Mouse (Mus musculus) kidney, embryonic 15.5 days (tissue): ENCODE results near the gene Dazap1. TPM values are rescaled to one million over a fixed set of nuclear protein-coding genes. Genes with fewer than 3 reads are reported as not detected.
"Not testable (repeated sequence)": the region's sequence is repeated elsewhere in the genome, so short reads cannot be mapped to it uniquely, and the experiment has no call there.

Source experiments
- ATAC-seq: fragments of 200-750 bp; cut with Nextera tagmentation; replicated peaks from 2 replicates; pipeline ENCODE4 v1.8.0; 2017; ENCODE audit warnings: moderate TSS enrichment; ENCODE audit not compliant: low FRiP score
- H3K27ac ChIP-seq: fragments of 300-500 bp; sonication (generic); 2 replicates; pipeline ENCODE4 v1.5.1; 2015; ENCODE audit warnings: mild to moderate bottlenecking, inconsistent platforms
- H3K27me3 ChIP-seq: fragments of 300-500 bp; sonication (generic); 2 replicates; pipeline ENCODE4 v1.6.1; 2015; ENCODE audit warnings: inconsistent platforms
- H3K36me3 ChIP-seq: fragments of 300-500 bp; sonication (generic); 2 replicates; pipeline ENCODE4 v1.6.1; 2015; ENCODE audit warnings: inconsistent platforms
- H3K4me1 ChIP-seq: fragments of 300-500 bp; sonication (generic); 2 replicates; pipeline ENCODE4 v1.6.1; 2015; ENCODE audit warnings: inconsistent platforms
- H3K4me2 ChIP-seq: fragments of 300-500 bp; sonication (generic); 2 replicates; pipeline ENCODE4 v1.6.1; 2015; ENCODE audit warnings: moderate library complexity, mild to moderate bottlenecking, inconsistent platforms
- H3K4me3 ChIP-seq: fragments of 300-500 bp; sonication (generic); replicated peaks from 2 replicates; pipeline ENCODE4 v1.5.1; 2015; ENCODE audit warnings: mild to moderate bottlenecking, inconsistent platforms
- H3K9ac ChIP-seq: fragments of 300-500 bp; sonication (generic); 2 replicates; pipeline ENCODE4 v1.6.1; 2015; ENCODE audit warnings: mild to moderate bottlenecking, inconsistent platforms
- H3K9me3 ChIP-seq: fragments of 300-500 bp; sonication (generic); replicated peaks from 2 replicates; pipeline ENCODE4 v1.6.1; 2016; ENCODE audit warnings: inconsistent platforms
- WGBS: fragments of 180-500 bp; shearing (Covaris S2); methylation state at CpG from one replicate; pipeline ENCODE4 v1.1.7; 2015; ENCODE audit warnings: mixed read lengths; 5-methylcytosine and 5-hydroxymethylcytosine counted together
- polyA plus RNA-seq: library from polyadenylated mRNA; unstranded; fragments of >200 nt; fragmentation: Nextera tagmentation; extraction: Ambion mirVana; gene quantifications from 2 replicates; pipeline ENCODE4 v1.2.1, GENCODE M21; 2015

Dazap1 gene
- polyA plus RNA-seq, result 56.3 and 58.5 TPM in 2 replicates

DNA sequence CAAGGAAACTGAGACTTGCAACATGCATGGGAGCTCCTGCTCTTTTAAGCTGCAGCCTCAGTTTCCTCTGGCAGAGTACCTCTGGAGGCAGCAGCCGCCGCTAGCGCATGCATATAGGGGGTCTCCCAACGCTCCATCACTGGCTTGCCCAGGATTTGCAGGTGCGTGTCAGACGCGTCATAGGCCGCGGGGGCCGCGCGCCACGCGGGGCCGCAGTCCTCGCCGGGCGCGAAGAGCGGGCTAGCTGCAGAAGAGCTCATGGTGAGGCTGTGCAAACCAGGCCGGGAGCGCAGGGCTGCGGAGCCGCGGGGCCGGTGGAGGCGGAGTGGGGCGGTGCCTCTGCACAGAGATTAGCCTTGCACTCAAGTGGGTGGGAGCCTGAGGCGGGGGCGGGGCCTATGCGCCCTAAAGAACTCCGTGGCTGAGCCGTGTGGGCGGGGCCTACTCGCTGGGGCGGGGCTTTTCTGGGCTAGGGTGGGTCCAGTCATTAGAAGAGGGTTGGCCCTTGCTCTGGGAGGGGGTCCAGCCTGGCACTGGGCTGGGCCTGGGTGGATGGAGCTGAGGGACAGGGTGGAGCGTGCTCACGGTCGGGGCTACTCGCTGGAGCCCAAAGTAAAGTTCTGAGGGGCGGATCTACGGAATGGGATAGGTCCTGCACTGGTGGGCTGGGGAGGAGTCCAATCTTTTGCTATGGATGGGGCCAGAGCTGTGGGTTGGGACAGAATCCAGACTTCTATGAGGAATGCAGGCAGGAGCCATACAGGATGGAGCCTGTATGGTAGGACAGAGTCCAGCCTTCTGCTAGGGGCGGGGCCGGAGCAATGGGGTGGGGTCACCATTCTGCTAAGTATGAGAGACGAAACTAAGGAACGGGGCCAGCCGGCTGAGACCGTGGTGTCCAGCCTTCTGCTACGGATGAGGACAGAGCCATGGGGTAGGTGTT, at the start of gene Dazap1, which contains the start of gene Gamt:
Dazap1 (plus strand) TSS at position 845 of the 943 bp plus-strand sequence.
Gamt (minus strand) TSS at position 371 of the 943 bp plus-strand sequence.
- Histone ChIP-seq H3K27ac (peak within 1 kb of the TSS; percentile 99), H3K4me2 (peak within 1 kb of the TSS; percentile 96), H3K4me1 (peaks cover 46% of the 10 kb centered on the region), H3K36me3 (peaks cover 32% of the 10 kb centered on the region), H3K4me3 (peak within 1 kb of the TSS; percentile 55), H3K9ac (peak within 1 kb of the TSS; percentile 63), H3K9me3 (no peaks in the 10 kb centered on the region), H3K27me3 (no peaks in the 10 kb centered on the region)
- WGBS, result under 1% methylated on average over 49 of the region's 49 CpGs
- ATAC-seq, result peak; percentile 92

DNA sequence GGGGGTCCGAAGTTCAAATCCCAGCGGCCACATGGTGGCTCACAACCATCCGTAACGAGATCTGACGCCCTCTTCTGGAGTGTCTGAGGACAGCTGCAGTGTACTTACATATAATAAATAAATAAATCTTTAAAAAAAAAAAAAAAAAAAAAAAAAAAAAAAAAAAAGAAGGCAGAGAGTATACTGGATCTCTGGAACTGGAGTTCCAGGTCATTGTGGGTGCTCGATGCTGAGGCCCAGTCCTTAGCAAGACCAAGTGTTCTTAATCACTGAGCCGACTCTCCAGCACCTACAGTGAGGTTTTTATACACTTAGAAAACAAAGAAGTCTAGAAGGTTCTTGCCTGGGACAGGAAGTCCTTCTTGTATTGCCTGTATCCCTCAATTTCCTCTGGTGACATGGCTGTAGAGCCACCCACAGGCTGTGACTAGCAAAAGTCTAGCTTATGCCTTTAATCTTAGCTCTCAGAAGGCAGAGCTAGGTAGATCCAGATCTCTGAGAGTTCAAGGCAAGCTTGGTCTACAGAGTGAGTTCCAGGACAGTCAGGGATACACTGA, 49.7 kb upstream of the Dazap1 start:
- 76% methylated on average over 7 of the region's 7 CpGs for WGBS
- not testable (repeated sequence) for H3K27ac ChIP-seq, ATAC-seq, H3K9ac ChIP-seq, H3K4me2 ChIP-seq, H3K9me3 ChIP-seq, H3K36me3 ChIP-seq, H3K4me3 ChIP-seq
- Histone ChIP-seq H3K27me3 (peaks cover 22% of the 10 kb centered on the region), H3K4me1 (peaks cover 12% of the 10 kb centered on the region)

DNA sequence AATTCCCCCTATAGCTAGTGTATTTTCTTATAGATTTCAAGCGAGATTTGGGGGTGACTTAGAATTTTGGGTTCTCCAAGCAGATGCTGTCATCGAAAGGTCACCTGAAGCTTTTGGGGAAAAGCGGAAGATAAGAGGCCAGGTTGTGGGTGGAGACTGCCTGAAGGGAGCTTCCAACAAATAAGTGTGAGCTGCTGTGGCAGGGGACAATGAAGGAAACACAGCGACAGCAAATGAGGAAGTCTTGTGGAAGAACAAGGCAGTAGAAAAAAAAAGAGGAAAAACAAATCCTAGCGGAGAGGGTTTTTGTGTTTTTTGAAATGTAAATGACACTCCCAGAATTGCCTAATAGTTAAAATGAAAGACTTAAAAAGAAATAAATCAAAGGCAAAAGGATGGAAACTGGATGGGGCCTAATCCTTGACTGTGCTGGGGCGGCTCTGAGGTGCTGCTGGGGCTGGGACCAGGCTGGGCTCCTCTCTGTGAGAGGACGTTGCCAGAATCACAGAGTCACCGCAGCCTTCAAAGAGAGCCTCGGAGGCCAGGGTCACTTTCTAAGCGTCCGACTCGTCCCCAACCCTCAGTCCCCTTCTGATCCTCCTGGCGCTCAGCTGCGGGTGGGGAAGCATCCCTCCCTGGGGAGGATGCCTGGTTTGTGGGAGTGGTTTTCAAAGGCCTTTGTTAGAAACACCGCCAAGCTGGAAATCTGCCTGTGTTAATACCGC, 46.1 kb upstream of the Dazap1 start:
- Histone ChIP-seq H3K9me3 (no peaks in the 10 kb centered on the region), H3K4me1 (0 out of 2 replicates have a peak, but pooled peaks cover 4% of the 10 kb centered on the region), H3K27me3 (no peaks in the 10 kb centered on the region), H3K4me3 (no peak overlapping the region), H3K9ac (no peak overlapping the region), H3K36me3 (no peaks in the 10 kb centered on the region), H3K27ac (no peak overlapping the region), H3K4me2 (peak overlapping the region; percentile 18; the same call in 1 of the 2 replicates)
- WGBS, result 29% methylated on average over 16 of the region's 16 CpGs
- no peak for ATAC-seq

DNA sequence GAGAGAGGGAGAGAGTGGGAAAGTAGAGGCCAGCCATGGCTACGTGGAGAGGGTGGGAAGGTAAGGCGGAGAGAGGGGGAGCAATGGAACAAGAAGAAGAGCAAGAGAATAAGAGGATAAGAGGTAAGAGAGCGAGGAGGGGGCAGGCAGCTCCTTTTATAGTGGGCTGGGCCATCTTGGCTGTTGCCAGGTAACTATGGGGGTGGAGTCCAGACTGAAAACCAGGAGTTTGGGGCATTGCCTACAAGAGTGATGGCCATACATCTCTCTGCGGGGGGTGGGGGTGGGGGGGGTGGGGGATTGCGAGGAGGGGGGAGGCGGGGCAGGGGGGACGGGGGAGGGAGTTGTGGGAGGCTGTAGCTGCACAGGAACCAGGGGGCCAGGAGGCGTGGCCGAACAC, 40.6 kb upstream of the Dazap1 start:
- no peak for ATAC-seq
- H3K9ac ChIP-seq, result no peak overlapping the region
- no peaks in the 10 kb centered on the region for H3K9me3 ChIP-seq
- H3K4me1 ChIP-seq, result peaks cover 9% of the 10 kb centered on the region
- H3K36me3 ChIP-seq, result no peaks in the 10 kb centered on the region
- WGBS, result 34% methylated on average over 9 of the region's 9 CpGs
- H3K27me3 ChIP-seq, result no peaks in the 10 kb centered on the region
- H3K27ac ChIP-seq, result no peak overlapping the region
- no peak overlapping the region for H3K4me3 ChIP-seq
- no peak overlapping the region for H3K4me2 ChIP-seq

DNA sequence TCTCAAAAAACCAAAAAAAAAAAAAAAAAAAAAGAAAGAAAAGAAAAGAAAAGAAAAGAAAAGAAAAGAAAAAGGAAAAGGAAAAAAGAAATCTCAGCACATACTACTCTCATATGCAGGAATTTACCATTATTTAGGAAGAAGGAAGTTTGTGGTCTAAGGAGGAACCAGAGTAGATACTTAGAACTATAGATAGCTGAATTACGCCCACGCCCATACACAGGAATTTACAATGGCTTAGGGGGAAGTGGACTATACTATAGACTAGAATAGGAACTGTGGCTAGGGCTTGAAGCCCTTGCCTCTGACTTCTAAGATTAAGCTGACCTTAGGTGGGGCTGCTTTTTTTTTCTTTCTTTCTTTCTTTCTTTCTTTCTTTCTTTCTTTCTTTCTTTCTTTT, 38.1 kb upstream of the Dazap1 start:
- H3K36me3 ChIP-seq, ATAC-seq, H3K4me3 ChIP-seq, H3K27me3 ChIP-seq, H3K27ac ChIP-seq, H3K9me3 ChIP-seq, H3K4me2 ChIP-seq, H3K9ac ChIP-seq: not testable (repeated sequence)
- peaks cover 27% of the 10 kb centered on the region for H3K4me1 ChIP-seq
- WGBS, result 88% methylated on average over 2 of the region's 2 CpGs

DNA sequence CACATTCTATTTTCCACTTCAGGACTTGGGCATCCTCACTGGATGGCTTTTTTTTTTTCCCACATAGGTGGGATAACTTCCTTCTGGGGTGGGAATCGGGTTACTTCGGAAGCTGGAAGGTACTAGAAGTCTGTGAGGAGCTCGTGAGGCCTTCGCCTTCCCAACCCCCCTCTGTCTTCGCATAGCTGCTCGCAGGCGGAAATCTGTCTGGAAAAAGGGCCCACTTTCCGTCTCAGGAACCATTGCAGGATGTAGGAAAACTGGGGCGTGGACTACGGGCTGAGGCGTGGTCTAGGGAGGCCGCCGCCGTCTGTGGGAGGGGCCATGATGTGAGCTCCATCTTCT, 35.2 kb upstream of the Dazap1 start:
- Histone ChIP-seq H3K9me3 (no peaks in the 10 kb centered on the region), H3K4me3 (peak overlapping the region; percentile 89), H3K27ac (peak overlapping the region; percentile 95), H3K4me1 (peaks cover 45% of the 10 kb centered on the region), H3K4me2 (peak overlapping the region; percentile 90), H3K9ac (peak overlapping the region; percentile 21), H3K27me3 (no peaks in the 10 kb centered on the region), H3K36me3 (peaks cover 29% of the 10 kb centered on the region)
- under 1% methylated on average over 14 of the region's 14 CpGs for WGBS
- ATAC-seq, result 0 out of 2 replicates have a peak, but pooled peaks have one; percentile 2

DNA sequence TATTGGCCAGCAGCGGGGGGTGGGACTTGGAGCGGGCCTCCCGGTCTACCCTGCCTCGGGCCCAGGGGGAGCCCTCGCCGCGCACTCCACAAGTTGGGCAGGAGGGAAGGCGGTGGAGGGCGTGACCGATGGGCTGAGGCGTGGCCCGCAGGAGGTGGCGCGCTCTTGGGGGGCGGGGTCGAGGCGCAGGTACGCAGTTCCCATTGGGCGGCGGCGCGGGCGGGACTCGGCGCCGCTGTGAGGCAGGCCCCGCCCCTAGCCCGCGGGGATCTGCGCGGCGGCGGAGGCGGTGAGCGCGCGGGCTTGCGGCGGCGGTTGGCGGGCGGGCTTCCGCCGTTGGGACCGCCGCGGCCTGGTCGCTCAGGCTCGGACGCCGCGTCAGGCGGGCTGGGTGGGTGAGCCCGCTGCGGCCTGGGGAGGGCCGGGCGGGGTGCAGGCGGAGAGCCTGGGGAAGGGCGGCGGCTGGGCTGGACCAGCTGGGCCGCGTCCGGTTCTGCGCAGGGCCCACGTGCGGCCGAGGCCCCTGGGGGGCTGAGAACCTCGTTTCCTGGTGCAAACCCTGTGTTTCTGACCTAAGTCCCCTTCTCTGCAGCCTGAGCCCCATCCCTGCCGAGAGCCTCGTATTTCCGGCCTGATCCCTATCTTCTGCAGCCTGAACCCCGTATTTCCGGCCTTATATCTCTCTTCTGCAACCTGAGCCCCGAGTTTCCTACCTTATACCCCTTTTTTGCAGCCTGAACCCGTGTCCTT, 34.7 kb upstream of the Dazap1 start, which contains the start of gene Mum1:
Mum1 (plus strand) TSS at position 19 of the 750 bp plus-strand sequence.
- peak; percentile 99 for ATAC-seq
- Histone ChIP-seq H3K9me3 (no peaks in the 10 kb centered on the region), H3K27ac (peak within 1 kb of the TSS; percentile 95), H3K4me1 (peaks cover 44% of the 10 kb centered on the region), H3K4me2 (peak within 1 kb of the TSS; percentile 90), H3K9ac (peak within 1 kb of the TSS; percentile 98), H3K4me3 (peak within 1 kb of the TSS; percentile 89), H3K36me3 (peaks cover 34% of the 10 kb centered on the region), H3K27me3 (no peaks in the 10 kb centered on the region)
- WGBS, result under 1% methylated on average over 62 of the region's 75 CpGs

DNA sequence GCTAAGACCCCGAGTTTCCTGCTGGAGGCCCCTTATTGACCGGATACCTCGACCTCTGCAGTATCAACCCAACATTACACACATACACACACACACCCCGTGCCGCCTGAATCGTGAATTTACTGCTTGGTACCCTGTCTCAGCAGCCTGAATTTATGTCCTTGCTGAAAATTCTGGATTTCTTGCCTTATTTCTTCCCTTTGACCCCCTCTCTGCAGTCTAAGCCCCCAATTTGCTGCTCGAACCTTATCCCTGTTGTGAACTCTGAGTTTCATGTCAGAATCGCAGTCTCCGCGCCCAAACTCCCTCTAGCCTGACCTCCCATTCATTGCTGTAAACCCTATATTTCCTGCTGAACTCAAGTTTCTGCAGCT, 34.1 kb upstream of the Dazap1 start:
- Histone ChIP-seq H3K36me3 (peaks cover 40% of the 10 kb centered on the region), H3K27ac (peak overlapping the region; percentile 95), H3K9ac (peak overlapping the region; percentile 98), H3K4me2 (peak overlapping the region; percentile 90), H3K4me1 (peaks cover 44% of the 10 kb centered on the region), H3K9me3 (no peaks in the 10 kb centered on the region), H3K4me3 (peak overlapping the region; percentile 89), H3K27me3 (no peaks in the 10 kb centered on the region)
- 0 out of 2 replicates have a peak, but pooled peaks have one; percentile 1 for ATAC-seq
- whole genome bisulfite sequencing, result 3% methylated on average over 10 of the region's 10 CpGs

DNA sequence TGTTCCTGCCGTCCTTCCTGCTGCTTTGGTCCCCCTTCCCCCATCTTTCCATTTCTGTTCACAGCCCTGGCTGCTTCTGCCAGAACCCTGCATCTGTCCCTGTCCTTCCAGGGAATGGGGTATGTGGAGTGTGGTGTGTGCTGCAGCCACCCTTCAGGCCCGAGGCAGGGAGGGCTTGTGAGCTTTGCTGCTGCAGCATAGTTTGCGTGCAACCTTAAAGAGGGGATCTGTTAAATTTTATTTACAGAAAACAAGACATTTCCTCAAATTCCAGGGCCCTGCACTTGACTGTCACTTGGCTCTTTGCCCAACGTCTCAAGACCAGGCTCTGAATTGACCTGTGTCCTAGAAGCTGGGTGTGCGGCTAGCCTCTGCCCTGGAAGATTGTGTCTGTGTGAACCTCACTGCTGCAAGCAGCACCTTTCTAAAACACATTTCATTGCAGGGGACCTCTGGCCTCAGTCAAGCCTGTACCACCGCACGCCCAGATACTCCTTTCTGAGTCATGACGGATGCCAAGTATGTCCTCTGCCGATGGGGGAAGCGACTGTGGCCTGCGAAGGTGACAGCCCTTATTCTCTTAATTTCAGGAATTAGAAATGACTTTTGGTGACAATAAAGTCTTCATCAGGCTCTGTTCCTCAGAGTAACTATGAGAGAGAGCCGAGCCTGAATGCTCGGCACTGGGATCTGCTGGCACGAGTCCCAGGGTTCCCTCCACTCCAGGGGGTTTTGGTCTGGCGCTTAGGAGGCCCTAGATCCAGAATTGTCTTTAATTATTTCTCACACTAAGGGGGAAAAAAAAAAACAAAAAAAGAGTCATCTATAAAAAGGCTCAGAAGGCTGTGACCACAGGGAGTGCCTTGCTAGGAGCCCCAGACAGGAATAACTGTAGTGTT, 33.2 kb upstream of the Dazap1 start:
- WGBS, result 43% methylated on average over 15 of the region's 15 CpGs
- Histone ChIP-seq H3K4me1 (peaks cover 53% of the 10 kb centered on the region), H3K4me3 (peak overlapping the region; percentile 89), H3K36me3 (peaks cover 50% of the 10 kb centered on the region), H3K9ac (peak overlapping the region; percentile 98), H3K4me2 (peak overlapping the region; percentile 90), H3K9me3 (no peaks in the 10 kb centered on the region), H3K27ac (peak overlapping the region; percentile 95), H3K27me3 (no peaks in the 10 kb centered on the region)
- no peak for ATAC-seq

DNA sequence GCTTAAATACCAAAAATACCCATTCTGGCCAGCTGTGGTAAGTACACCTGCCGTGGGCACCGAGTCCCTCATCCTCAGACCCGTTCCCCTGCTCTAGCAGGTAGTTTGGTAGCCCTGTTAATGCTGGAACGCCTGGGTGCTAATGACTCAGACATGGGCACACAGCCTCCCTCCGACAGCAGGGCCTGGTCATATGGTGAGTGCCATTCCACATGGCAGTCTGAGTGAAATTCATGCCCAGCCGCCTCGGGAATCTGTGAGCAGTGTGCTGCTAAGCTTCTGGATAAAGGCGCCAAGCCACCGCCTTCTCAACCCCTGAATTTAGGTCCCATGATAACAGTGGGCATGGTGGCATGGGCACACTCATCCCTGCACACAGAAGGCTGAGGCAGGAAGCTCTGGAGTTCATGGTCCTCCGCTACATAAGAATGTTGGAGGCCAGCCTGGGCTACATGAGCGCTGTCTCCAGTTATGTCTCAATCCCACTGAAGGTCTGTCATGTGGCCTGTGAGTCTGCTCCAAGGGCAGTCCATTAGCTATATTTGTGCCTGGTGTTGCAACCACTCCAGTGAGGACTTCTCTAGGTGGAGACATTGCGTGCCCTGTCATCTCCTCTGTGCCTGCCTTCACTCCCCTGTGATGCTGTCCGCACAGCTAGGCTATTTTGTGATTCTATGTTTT, 25.0 kb upstream of the Dazap1 start:
- no peak overlapping the region for H3K9ac ChIP-seq
- no peak overlapping the region for H3K27ac ChIP-seq
- no peak for ATAC-seq
- H3K4me2 ChIP-seq, result no peak overlapping the region
- no peaks in the 10 kb centered on the region for H3K9me3 ChIP-seq
- H3K4me3 ChIP-seq, result no peak overlapping the region
- peaks cover 100% of the 10 kb centered on the region for H3K36me3 ChIP-seq
- WGBS, result 93% methylated on average over 13 of the region's 13 CpGs
- H3K4me1 ChIP-seq, result peaks cover 14% of the 10 kb centered on the region
- no peaks in the 10 kb centered on the region for H3K27me3 ChIP-seq
